Mouse (Mus musculus): ENCODE results near the gene Cdk1.
"Not testable (repeated sequence)": the region's sequence is repeated elsewhere in the genome, so short reads cannot be mapped to it uniquely, and the experiment has no call there.

Cdk1 gene

DNA sequence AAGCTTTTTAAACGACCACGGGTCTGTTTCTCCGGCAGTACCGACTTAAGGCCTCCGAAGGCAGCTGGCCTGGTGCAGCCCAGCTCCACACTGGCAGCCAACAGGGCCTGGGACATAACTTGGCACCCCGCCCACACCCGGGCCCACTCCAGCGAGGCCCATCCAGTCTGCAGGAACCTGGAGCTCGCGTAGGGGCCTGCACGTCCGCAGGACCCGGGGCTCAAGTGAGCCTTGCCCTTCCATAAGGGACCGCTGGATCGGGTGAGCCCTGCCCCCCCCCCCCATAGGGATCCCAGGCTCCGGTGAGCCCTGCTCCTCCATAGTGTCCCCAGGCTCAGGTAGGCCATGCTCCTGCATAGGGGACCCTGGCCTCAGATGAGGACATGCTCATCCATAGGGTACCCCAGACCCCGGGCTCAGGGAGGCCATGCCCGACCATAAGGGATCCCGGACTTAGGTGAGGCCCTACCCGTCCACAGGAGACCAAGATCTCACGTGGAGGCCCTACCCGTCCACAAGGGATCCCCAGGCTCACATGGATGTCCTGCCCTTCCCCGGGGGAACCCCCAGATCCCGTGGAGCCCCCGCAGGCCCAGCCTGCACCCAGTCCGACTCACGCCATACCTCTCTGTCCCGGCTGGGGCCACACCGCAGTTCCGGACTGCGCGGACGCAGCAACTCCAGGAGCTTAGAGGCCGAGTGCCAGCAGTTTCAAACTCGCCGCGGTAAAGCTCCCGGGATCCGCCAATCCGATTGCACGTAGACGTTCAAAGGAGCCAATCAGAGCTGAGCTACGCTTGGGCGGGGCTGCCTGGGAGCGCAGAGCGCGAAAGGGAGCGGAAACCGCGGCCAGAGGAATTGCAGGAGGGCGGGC is at the start of gene Cdk1:
Cdk1 (minus strand) TSS at position 727 of the 874 bp plus-strand sequence.
- DNase-seq: peak; percentile 93

DNA sequence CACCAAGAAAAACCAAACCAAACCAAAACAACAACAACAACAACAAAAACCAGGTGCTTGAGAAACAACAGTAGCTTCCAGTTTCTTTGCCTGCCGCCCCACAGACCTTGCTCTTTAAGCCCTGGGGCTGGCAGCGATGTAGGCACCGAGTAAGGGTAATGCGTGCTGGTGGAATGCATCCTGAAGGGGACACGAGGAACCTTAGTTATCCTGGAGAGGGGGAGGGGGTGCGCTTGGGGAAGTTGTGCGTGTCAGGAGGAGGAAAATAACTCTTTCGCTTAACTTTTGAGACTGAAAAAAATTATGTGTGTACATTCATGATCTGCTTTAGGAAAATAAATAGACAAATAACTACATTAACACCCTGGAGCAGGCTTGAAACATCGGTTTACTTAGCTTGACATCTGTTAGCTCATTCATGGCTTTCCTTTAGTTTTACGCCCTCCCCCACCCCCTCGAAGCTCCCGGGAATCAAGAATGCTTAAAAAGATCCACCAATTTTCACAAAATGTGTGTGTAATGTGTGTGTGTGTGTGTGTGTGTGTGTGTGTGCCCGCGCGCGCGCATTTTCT is 47.2 kb upstream of the Cdk1 start:
- no peak for DNase-seq

DNA sequence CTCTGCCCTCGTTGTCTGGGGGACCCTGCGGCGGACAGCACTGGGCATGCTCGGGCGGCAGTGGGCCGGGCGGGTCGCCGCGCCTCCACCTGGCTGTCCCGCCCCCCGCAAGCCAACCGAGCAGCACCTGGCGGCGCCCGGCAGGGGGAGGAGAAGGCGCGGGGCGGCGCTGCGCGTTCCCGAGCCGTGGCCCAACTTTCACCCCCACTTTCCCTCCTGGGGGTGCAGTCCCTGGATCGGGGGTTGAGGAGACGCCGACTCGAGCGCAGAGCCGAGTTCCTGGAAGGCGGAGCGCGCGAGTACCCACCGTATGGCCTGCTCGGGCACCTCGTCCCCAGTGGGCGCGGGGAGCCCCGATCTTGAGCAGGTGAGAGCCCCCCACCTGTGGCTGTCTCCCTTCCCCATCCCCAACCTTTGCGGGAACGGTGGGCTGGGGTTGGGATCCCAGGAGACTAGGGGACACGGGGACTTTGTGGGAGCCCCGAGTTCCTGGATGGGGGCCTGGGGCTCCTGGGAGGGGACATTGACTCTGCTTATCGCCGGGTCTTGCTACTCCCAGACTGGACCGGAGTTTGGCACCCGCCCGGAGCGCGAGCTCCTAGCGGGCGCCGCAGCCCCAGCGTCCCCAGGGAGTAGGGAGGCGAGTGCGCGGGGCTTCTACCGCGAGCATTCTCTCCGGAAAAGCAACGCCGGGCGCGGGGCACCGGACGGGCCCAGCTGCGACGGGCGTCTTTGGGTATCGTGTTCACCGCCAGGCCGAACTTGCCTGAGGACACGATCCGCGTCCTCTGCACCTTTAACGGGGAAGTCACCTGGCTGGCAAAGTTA is 46.2 kb upstream of the Cdk1 start, which contains the start of gene Ank3:
Ank3 (plus strand) TSS at position 11 of the 828 bp plus-strand sequence.
- DNase-seq: no peak

- no peak for DNase-seq
Observed at GRCm38 (mm10) chr10:69398197-69398762, 45.5 kb upstream of the Cdk1 start.

DNA sequence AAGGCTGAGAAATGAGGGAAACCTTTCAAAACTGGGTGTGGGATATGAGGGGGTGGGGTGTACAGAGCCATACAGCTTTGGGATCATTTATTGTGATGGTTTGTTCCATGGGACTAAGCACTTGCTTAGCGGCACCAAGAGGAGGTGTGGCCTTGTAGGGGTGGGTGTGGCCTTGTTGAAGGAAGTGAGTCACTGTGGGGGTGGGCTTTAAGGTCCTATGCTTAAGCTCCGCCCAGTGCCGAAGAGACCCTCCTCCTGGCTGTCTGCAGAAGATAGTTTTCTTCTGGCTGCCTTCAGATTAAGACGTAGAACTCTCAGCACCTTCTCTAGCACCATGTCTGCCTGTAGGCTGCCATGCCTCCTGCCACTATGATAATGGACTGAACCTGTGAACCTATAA is 36.8 kb upstream of the Cdk1 start:
- no peak for DNase-seq

GRCm38 (mm10) chr10:69386767-69387166 is 34.0 kb upstream of the Cdk1 start:
- no peak for DNase-seq

DNA sequence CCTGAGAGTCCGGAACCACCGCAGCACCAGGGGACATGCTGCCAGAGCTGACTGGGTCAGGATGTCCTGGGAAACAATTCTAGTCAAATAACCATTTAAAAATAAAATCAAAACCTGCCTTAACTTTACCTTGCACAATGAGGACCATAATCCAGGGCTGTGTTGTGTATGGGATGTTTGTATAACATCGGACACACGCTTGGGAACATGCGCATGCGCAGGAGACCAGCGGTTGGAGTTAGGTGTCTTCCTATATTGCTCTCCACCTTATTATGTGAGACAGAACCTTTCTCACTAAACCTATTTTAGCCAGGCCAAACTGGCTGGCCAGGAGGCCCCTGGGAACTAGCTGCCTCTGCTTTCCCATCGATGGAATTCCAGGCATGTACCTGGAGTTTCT is 32.4 kb upstream of the Cdk1 start:
- no peak for DNase-seq

- no peak for DNase-seq
Observed at GRCm38 (mm10) chr10:69384640-69385039, 31.9 kb upstream of the Cdk1 start.

- DNase-seq: no peak
Observed at GRCm38 (mm10) chr10:69383186-69383585, 30.4 kb upstream of the Cdk1 start.

DNA sequence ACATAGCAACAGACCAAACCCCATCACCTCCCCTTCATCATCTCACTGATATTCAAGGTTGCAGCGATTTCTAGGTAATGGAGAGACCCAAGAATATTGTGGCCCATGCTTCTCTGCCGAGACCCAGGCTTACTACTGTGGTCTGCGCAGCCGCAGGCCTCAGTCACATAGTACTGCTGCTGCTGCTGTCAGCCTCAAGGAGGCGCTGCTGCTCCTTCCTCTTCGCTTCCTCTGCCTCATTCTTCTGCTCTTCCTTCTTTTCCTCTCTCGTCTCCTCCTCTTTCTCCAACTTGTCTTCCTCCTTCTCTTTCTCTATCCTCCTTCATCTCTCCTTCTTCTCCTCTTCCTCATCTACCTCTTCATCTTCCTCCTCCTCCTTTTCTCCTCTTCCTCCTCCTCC is 22.4 kb upstream of the Cdk1 start:
- DNase-seq: no peak

GRCm38 (mm10) chr10:69373796-69374550 is 21.2 kb upstream of the Cdk1 start:
- DNase-seq: no peak

GRCm38 (mm10) chr10:69372061-69372460 is 19.3 kb upstream of the Cdk1 start:
- DNase-seq: peak; percentile 43

GRCm38 (mm10) chr10:69371441-69371840 is 18.7 kb upstream of the Cdk1 start:
- peak; percentile 7 for DNase-seq

GRCm38 (mm10) chr10:69369321-69369720 is 16.6 kb upstream of the Cdk1 start:
- no peak for DNase-seq

DNA sequence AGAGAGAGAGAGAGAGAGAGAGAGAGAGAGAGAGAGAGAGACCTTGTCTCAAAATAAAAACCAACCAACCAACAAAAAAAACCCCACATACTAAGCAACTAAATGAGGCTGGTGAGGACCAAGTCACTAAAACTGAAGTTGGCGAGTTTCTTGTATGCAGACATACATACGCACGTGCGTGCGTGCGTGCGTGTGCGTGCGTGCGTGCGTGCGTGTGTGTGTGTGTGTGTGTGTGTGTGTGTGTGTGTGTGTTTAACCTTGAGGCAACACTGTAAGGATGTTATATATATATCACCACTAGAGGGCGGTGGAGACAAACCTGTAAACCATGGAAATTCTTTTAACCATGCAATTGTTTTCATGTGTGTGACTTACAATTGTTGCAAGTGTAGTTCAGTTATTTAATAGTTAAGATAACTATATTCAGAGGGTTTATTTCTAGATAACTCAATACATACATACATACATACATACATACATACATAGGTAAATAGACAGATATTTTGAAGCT is 14.2 kb upstream of the Cdk1 start:
- DNase-seq: no peak

DNA sequence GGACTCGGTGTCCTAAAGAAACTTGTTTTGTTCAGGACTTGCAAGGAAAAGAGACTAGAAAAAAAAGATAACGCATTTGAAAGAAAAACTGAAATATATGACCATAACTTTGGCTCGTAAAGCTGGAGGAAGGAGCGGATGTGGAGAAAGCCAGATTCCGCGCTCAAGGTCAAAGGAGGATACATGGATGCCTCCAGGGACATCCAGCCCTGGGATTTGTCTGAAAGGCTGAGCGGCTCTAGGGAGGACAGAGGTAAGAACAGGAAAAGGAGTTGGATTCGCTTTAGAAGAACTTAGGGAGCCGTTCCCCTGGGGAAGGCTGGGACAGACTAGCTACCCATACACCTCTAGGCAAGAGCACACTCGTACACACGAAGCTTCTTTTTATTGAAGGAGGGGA is 13.5 kb upstream of the Cdk1 start:
- DNase-seq: no peak

- DNase-seq: no peak
Observed at GRCm38 (mm10) chr10:69359666-69360065, 6.9 kb upstream of the Cdk1 start.

DNA sequence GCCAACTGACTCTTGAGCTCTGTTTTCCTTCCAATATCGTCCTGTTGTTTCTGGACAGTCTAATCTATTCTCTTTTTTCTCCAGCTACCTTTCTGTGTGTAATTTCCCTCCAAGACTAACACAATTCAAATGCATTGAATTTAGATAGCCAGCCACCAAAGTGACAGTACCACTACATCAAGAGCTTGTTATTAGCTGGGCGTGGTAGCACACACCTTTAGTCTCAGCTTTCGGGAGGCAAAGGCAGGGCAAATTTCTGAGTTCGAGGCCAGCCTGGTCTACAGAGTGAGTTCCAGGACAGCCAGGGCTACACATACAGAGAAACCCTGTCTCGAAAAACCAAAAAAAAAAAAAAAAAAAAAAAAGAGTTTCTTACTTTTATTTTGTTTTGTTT is 345 bp upstream of the Cdk1 start:
- not testable (repeated sequence) for DNase-seq

- DNase-seq: no peak
Observed at GRCm38 (mm10) chr10:69351842-69352211, 911 bp downstream of the Cdk1 start.

DNA sequence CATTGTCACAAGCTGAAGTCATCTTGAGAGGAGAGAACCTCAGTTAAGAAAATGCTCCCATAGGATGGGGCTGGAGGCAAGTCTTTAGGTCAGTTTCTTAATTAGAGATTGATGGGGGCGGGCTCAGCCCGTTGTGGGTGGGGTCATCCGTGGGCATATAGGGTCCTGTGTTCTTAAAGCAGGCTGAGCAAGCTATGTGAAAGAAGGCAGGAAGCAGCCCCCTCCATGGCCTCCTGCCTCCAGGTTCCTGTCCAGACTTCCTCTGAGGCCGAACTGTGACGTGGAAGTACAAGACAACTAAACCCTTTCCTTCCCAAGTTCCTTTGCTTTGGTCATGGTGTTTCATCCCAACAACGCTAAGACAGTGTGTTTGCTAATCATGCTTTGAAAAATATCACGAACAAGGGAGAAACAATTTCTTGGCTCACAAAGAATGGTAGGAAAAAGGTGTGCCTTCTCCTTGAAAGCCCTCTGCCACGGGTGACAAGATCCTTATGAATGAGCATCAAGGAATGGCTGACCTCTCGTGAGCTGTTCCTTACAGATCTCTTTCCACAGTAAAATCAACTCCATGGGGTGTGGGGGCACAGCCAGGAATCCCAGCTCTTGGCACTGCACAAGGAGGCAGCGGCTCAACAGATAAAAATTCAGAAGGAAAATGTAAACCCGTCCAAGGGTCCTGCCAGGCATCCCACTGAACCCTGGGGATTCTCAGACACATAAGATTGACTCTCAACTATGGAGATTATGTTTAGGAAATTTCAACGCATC is 1.5 kb downstream of the Cdk1 start:
- DNase-seq: no peak

- DNase-seq: no peak
Observed at GRCm38 (mm10) chr10:69348206-69348605, 4.5 kb downstream of the Cdk1 start.

Data from right cerebral cortex, adult 18-20 months (tissue).